Mouse (Mus musculus) cortical plate, adult 2 months (tissue): ENCODE measurements around the gene Suz12.

Source experiments
- CTCF ChIP-seq: fragments of 200-500 bp; IDR thresholded peaks from 2 replicates; pipeline ENCODE4 v1.5.1; 2011; ENCODE audit warnings: mild to moderate bottlenecking, control low read depth, low read length; ENCODE audit not compliant: insufficient read depth; ENCODE audit errors: extremely low read depth
- POLR2A ChIP-seq: fragments of 200-500 bp; IDR thresholded peaks from 2 replicates; pipeline ENCODE4 v1.6.1; 2011; ENCODE audit warnings: mild to moderate bottlenecking, low read length, control low read depth; ENCODE audit not compliant: insufficient read depth; ENCODE audit errors: extremely low read depth

- TF ChIP-seq CTCF (peak; percentile 67), POLR2A (no peak)
These were observed 49.9 kb downstream of the Suz12 start for GRCm38 (mm10) chr11:80042615-80043418.
